Mouse (Mus musculus) intestine, embryonic 15.5 days (tissue): ENCODE data around the gene Znrf1. TPM values are rescaled to one million over a fixed set of nuclear protein-coding genes. Genes with fewer than 3 reads are reported as not detected.

Experiments used
- ATAC-seq: fragments of 200-750 bp; cut with Nextera tagmentation; 2 replicates; pipeline ENCODE4 v1.8.0; 2017; ENCODE audit warnings: moderate TSS enrichment, moderate library complexity
- H3K27ac ChIP-seq: fragments of 300-500 bp; sonication (generic); 2 replicates; pipeline ENCODE4 v1.5.1; 2015; ENCODE audit warnings: mild to moderate bottlenecking, inconsistent platforms
- H3K27me3 ChIP-seq: fragments of 300-500 bp; sonication (generic); replicated peaks from 2 replicates; pipeline ENCODE4 v1.6.1; 2015; ENCODE audit warnings: inconsistent platforms
- H3K36me3 ChIP-seq: fragments of 300-500 bp; sonication (generic); 2 replicates; pipeline ENCODE4 v1.6.1; 2015; ENCODE audit warnings: inconsistent platforms
- H3K4me1 ChIP-seq: fragments of 300-500 bp; sonication (generic); replicated peaks from 2 replicates; pipeline ENCODE4 v1.6.1; 2015; ENCODE audit warnings: inconsistent platforms
- H3K4me2 ChIP-seq: fragments of 300-500 bp; sonication (generic); replicated peaks from 2 replicates; pipeline ENCODE4 v1.6.1; 2015; ENCODE audit warnings: mild to moderate bottlenecking, inconsistent platforms
- H3K4me3 ChIP-seq: fragments of 300-500 bp; sonication (generic); replicated peaks from 2 replicates; pipeline ENCODE4 v1.5.1; 2015; ENCODE audit warnings: inconsistent platforms
- H3K9ac ChIP-seq: fragments of 300-500 bp; sonication (generic); 2 replicates; pipeline ENCODE4 v1.6.1; 2015; ENCODE audit warnings: inconsistent platforms
- H3K9me3 ChIP-seq: fragments of 300-500 bp; sonication (generic); 2 replicates; pipeline ENCODE4 v1.6.1; 2016; ENCODE audit warnings: inconsistent platforms
- WGBS: fragments of 180-500 bp; shearing (Covaris S2); methylation state at CpG from one replicate; pipeline ENCODE4 v1.1.7; 2015; 5-methylcytosine and 5-hydroxymethylcytosine counted together
- polyA plus RNA-seq: library from polyadenylated mRNA; unstranded; fragments of >200 nt; fragmentation: Nextera tagmentation; extraction: Ambion mirVana; gene quantifications from 2 replicates; pipeline ENCODE4 v1.2.1, GENCODE M21; 2015

Gene Znrf1
- polyA plus RNA-seq, 1 experiment from 2014 or later, result 24.6 TPM

- 76% methylated on average over 3 of the region's 3 CpGs for WGBS
- no peak for ATAC-seq
- Histone ChIP-seq H3K27me3 (no peaks in the 10 kb centered on the region), H3K4me2 (no peak overlapping the region), H3K9me3 (no peaks in the 10 kb centered on the region), H3K9ac (no peak overlapping the region), H3K4me3 (no peak overlapping the region), H3K36me3 (no peaks in the 10 kb centered on the region), H3K4me1 (peaks cover 34% of the 10 kb centered on the region), H3K27ac (no peak overlapping the region)
These were observed 58.3 kb downstream of the Znrf1 start for GRCm38 (mm10) chr8:111594044-111594840.

GRCm38 (mm10) chr8:111594951-111595350 is 59.1 kb downstream of the Znrf1 start:
- no peaks in the 10 kb centered on the region for H3K27me3 ChIP-seq
- 96% methylated on average over 2 of the region's 2 CpGs for WGBS
- no peaks in the 10 kb centered on the region for H3K36me3 ChIP-seq
- no peak for ATAC-seq
- no peaks in the 10 kb centered on the region for H3K9me3 ChIP-seq
- H3K9ac ChIP-seq, result no peak overlapping the region
- H3K4me3 ChIP-seq, result no peak overlapping the region
- no peak overlapping the region for H3K27ac ChIP-seq
- H3K4me1 ChIP-seq, result peaks cover 34% of the 10 kb centered on the region
- H3K4me2 ChIP-seq, result no peak overlapping the region

- H3K9ac ChIP-seq, result no peak overlapping the region
- H3K36me3 ChIP-seq, result no peaks in the 10 kb centered on the region
- peak overlapping the region; percentile 73 for H3K27ac ChIP-seq
- H3K4me1 ChIP-seq, result peaks cover 34% of the 10 kb centered on the region
- no peak overlapping the region for H3K4me3 ChIP-seq
- H3K27me3 ChIP-seq, result no peaks in the 10 kb centered on the region
- WGBS, result 44% methylated on average over 15 of the region's 15 CpGs
- no peaks in the 10 kb centered on the region for H3K9me3 ChIP-seq
- peak overlapping the region; percentile 36 for H3K4me2 ChIP-seq
- peak; percentile 70 for ATAC-seq
These were observed 60.0 kb downstream of the Znrf1 start for GRCm38 (mm10) chr8:111595712-111596484.

- Histone ChIP-seq H3K9ac (no peak overlapping the region), H3K4me1 (peaks cover 34% of the 10 kb centered on the region), H3K27ac (peak overlapping the region; percentile 73), H3K9me3 (no peaks in the 10 kb centered on the region), H3K4me2 (peak overlapping the region; percentile 33; the same call in 1 of the 2 replicates), H3K27me3 (no peaks in the 10 kb centered on the region), H3K4me3 (no peak overlapping the region), H3K36me3 (no peaks in the 10 kb centered on the region)
- no peak for ATAC-seq
- WGBS, result 46% methylated on average over 3 of the region's 3 CpGs
These were observed 60.6 kb downstream of the Znrf1 start for GRCm38 (mm10) chr8:111596485-111596821.

- ATAC-seq, result peak; percentile 87
- H3K27me3 ChIP-seq, result no peaks in the 10 kb centered on the region
- H3K36me3 ChIP-seq, result no peaks in the 10 kb centered on the region
- H3K4me3 ChIP-seq, result no peak overlapping the region
- 11% methylated on average over 1 of the region's 1 CpGs for WGBS
- H3K4me2 ChIP-seq, result no peak overlapping the region
- no peaks in the 10 kb centered on the region for H3K9me3 ChIP-seq
- peaks cover 34% of the 10 kb centered on the region for H3K4me1 ChIP-seq
- no peak overlapping the region for H3K9ac ChIP-seq
- peak overlapping the region; percentile 89 for H3K27ac ChIP-seq
These were observed 61.4 kb downstream of the Znrf1 start for GRCm38 (mm10) chr8:111597310-111597709.

- no peak overlapping the region for H3K9ac ChIP-seq
- WGBS, result 77% methylated on average over 9 of the region's 9 CpGs
- ATAC-seq, result no peak
- no peaks in the 10 kb centered on the region for H3K9me3 ChIP-seq
- H3K36me3 ChIP-seq, result no peaks in the 10 kb centered on the region
- H3K27ac ChIP-seq, result no peak overlapping the region
- peaks cover 29% of the 10 kb centered on the region for H3K4me1 ChIP-seq
- no peak overlapping the region for H3K4me3 ChIP-seq
- H3K27me3 ChIP-seq, result no peaks in the 10 kb centered on the region
- H3K4me2 ChIP-seq, result no peak overlapping the region
These were observed 64.0 kb downstream of the Znrf1 start for GRCm38 (mm10) chr8:111599707-111600444.

GRCm38 (mm10) chr8:111602050-111602449 is 66.2 kb downstream of the Znrf1 start:
- WGBS, result 98% methylated on average over 4 of the region's 4 CpGs
- Histone ChIP-seq H3K27ac (no peak overlapping the region), H3K4me2 (no peak overlapping the region), H3K4me3 (no peak overlapping the region), H3K9ac (no peak overlapping the region), H3K36me3 (no peaks in the 10 kb centered on the region), H3K9me3 (no peaks in the 10 kb centered on the region), H3K27me3 (no peaks in the 10 kb centered on the region), H3K4me1 (peaks cover 15% of the 10 kb centered on the region)
- no peak for ATAC-seq

- no peak overlapping the region for H3K27ac ChIP-seq
- 92% methylated on average over 2 of the region's 2 CpGs for WGBS
- H3K4me3 ChIP-seq, result no peak overlapping the region
- no peak overlapping the region for H3K4me2 ChIP-seq
- ATAC-seq, result no peak
- H3K9ac ChIP-seq, result no peak overlapping the region
- H3K9me3 ChIP-seq, result no peaks in the 10 kb centered on the region
- H3K4me1 ChIP-seq, result peaks cover 8% of the 10 kb centered on the region
- no peaks in the 10 kb centered on the region for H3K27me3 ChIP-seq
- no peaks in the 10 kb centered on the region for H3K36me3 ChIP-seq
These were observed 69.1 kb downstream of the Znrf1 start for GRCm38 (mm10) chr8:111604986-111605385.

GRCm38 (mm10) chr8:111606961-111607360 is 71.1 kb downstream of the Znrf1 start:
- peak; percentile 32 for ATAC-seq
- Histone ChIP-seq H3K9me3 (no peaks in the 10 kb centered on the region), H3K4me1 (peaks cover 8% of the 10 kb centered on the region), H3K27me3 (no peaks in the 10 kb centered on the region), H3K36me3 (no peaks in the 10 kb centered on the region), H3K4me2 (no peak overlapping the region), H3K27ac (no peak overlapping the region), H3K9ac (no peak overlapping the region), H3K4me3 (no peak overlapping the region)
- 84% methylated on average over 9 of the region's 9 CpGs for WGBS

GRCm38 (mm10) chr8:111607414-111607813 is 71.5 kb downstream of the Znrf1 start:
- peak; percentile 75 for ATAC-seq
- WGBS, result 73% methylated on average over 7 of the region's 7 CpGs

GRCm38 (mm10) chr8:111613181-111613580 is 77.3 kb downstream of the Znrf1 start:
- Histone ChIP-seq H3K4me2 (no peak overlapping the region), H3K9ac (no peak overlapping the region), H3K4me1 (0 out of 2 replicates have a peak, but pooled peaks cover 3% of the 10 kb centered on the region), H3K36me3 (no peaks in the 10 kb centered on the region), H3K27ac (no peak overlapping the region), H3K9me3 (no peaks in the 10 kb centered on the region), H3K27me3 (no peaks in the 10 kb centered on the region), H3K4me3 (no peak overlapping the region)
- 73% methylated on average over 5 of the region's 5 CpGs for whole genome bisulfite sequencing
- ATAC-seq, result peak; percentile 48; the same call in 1 of the 2 replicates

More at GRCm38 (mm10) chr8:111607414-111607813, 71.5 kb downstream of the Znrf1 start:
- Histone ChIP-seq H3K4me3 (no peak overlapping the region), H3K4me2 (no peak overlapping the region), H3K27me3 (no peaks in the 10 kb centered on the region), H3K9me3 (no peaks in the 10 kb centered on the region), H3K36me3 (no peaks in the 10 kb centered on the region), H3K9ac (no peak overlapping the region), H3K4me1 (peaks cover 8% of the 10 kb centered on the region), H3K27ac (no peak overlapping the region)
